Mouse (Mus musculus): ENCODE measurements around the gene Ndufa12.

The Ndufa12 gene

DNA sequence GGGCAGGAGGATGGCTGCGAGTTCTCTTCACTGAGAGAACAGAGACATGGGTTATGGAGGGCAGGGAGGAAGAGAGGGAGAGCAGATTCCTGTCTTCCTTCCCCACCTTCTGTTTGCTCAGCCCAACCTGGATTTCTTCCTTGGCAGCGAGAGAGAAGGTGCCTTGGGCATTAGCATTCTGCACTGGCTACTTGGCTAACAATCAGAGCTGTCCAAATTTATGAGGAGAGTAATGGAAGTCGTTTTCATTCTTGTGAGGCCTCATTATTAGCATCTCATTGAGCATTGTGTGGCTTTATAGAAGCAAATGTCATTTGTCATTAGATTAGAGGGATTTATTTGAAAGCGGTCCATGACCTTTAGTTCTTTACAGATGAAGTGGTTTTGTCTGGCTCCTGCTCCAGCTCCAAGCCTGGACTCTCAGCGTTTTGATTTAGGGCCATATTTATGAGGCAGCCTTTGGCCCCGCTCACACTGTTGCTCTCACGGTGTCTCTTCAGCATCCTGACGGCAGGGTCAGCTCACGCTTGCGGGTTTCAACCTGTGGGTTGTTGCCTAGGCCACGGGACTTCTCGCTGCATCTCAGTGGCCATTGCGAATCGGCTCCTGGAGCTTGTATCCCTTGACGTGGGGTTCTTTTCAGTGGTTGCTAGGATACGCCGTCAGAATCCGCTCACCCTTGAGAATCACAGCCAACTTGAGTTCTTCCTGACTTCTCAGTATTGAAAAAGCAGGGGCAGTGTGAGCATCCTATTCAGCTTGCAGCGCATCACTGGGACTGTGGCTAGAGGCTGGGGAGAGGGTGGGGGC is 31.9 kb downstream of the Ndufa12 start:
- no peak for DNase-seq (ENCODE audit: low spot score)

DNA sequence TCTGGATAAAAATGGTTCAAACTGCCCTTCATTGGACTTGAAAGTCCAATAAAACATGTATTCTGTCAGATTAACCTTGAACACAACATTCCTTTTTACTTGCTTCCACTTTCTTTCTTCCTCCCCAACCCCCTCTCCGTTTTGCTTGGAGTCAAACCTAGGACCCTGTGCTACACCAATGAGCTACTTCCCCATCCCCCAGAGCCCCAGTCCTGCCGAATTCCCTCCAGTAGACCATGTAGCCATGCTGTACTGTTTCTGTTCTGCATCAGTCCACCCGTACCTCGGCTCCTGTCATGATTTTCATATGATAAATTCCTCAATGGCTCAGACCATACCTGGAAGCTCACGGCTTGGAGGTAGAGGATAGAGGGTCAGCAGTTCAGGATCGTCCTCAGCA is 32.5 kb downstream of the Ndufa12 start:
- DNase-seq (ENCODE audit: low spot score) = no peak

DNA sequence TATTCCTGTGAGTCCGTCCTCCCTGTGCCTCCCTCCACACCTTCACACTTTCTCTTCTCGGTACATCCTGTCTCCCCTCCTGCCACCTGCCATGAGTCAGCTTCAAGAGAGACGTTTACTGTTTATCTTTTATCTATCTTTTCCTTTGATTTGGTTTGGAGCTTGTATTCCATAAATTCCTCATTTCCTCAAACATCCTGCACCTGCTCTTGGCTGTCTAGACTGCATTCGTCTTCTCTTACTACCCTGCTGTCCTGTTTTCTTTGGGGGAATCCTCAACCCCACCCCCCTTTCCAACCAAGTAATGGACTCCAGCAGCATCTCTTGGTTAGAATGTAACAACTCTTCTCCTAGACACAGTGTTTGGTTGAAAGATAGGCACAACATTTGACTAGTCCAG is 36.7 kb downstream of the Ndufa12 start:
- DNase-seq (ENCODE audit: low spot score) = no peak

DNA sequence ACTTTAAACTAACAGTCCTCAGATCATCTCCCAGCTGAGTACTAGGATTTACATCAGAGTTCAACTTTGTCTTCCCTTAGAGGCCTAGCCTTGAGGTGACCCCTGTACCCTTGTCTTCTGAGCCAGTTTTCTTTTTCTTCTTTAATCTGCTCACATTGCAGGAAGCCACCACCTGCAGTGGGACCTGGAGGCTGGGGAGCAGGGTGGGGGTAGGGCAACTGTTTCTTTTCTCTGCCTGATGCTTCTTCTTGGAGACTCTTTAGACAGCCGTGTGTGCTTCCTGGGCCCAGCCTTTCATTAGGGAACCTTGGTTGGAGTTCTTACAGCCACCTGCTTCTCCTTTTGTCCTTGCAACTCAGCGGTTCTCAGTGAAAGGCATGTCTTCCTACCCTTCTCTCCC is 42.8 kb downstream of the Ndufa12 start:
- no peak for DNase-seq (ENCODE audit: low spot score)

DNA sequence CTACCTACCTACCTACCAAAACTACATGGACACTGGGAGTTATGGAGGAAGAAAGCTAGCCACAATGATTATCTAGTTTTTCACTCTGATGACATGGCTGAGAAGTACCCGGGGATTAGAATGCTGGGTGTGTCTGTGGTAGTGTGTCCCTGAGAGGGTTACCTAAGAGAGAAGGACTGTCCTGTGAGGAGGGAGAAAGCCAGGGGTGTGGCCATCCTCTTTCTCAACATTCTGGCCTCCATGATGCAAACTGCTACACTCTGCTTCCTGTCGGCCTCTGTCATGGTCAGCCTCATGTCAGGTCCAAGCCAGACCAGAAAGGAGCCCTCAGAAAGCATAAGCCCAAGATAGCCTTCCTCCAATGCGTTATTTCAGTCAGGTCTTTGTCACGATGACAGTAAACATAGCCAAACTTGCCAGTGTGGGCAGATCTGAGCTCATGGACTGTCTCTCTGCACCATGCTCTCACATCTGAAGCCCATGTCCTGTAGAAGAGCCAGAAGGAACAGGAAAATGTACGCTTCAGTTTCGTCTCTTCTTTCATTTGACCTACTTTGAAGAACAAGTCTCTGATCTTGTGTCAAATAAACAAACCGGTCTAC is 49.3 kb downstream of the Ndufa12 start:
- no peak for DNase-seq (ENCODE audit: low spot score)

DNA sequence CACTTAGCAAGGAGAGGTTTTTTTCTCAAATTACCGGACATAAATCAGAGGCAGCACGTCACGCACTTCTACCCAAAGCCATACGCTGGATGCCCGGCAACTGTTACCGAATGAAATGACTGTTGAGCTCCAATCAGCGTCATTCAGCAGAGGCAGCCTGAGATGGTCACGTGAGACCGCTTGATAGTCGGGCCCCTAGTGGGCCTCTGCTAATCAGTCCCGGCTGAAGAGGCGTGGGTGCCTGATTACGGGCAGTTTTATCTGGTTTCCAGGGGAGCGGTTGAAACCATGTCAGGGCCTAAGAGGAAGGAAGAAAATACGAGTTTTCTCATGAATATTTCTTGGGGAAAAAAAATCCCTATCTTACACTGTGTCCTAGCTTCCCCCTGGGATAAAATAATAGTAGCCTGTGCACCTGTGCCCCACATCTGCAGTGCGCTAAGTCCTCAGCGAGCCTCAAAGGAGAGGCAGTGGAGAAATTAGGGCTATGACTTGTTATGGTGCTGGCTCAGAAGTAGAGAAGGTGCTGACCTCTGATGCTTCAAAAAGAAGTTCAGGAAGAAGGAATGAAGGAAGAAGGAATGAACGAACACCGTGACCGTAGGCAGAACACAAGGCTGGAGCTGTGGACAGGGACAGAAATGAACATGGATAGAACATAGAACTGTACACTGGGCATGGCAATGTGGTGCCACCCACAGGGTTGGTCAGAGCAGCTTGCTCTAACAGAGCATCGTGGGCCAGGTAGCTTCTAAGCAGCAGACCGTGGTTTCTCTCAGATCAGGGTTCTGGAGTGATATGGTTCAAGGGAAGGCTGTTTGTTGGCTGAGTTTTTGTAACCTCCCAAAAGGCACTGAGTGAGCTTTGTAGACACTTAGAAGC is 51.3 kb downstream of the Ndufa12 start:
- no peak for DNase-seq (ENCODE audit: low spot score)

DNA sequence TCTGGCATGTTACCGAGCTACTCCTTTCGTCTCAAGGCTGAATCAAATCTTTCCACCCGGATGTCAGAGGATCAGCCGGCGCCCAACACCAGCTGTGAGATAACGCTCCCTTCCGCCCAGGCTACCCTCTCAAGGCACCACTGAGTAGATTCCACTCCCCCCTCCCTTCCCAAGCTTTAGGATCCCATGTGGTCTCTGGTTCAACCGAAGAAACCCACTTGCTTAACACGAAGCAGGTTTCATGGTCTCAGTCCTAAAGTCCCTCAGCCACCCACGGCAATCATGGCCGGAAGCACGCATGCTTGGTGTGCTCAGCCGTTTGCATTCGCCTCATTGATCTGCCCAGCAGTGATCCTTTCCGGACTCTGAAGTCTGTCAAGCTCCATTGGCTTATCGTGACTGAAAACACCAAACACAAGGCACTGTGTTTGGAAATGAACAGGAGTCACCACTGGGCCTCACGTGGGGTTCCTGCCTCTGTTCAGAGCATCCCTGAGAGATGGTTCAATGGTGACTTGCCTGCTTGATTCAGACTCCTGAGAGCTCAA is 54.8 kb downstream of the Ndufa12 start:
- no peak for DNase-seq (ENCODE audit: low spot score)

DNA sequence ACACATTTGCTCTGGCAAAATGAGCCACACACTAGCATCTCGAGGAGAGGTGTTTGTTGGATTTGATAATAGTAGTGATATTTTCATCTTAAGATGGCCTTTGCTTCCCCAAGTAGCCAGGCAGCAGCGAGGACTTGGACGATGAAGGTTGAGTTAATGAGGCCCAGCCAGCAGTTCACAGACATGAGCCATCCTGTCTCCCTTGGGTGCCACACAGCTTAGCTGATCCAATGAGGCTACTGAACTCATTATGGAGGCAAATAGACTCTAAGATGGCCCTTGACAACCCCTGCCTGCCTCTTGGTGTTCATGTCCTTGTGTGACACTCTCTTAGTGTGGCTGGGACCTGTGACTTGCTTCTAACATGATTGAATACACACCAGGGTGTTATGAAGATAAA is 56.2 kb downstream of the Ndufa12 start:
- no peak for DNase-seq (ENCODE audit: low spot score)

DNA sequence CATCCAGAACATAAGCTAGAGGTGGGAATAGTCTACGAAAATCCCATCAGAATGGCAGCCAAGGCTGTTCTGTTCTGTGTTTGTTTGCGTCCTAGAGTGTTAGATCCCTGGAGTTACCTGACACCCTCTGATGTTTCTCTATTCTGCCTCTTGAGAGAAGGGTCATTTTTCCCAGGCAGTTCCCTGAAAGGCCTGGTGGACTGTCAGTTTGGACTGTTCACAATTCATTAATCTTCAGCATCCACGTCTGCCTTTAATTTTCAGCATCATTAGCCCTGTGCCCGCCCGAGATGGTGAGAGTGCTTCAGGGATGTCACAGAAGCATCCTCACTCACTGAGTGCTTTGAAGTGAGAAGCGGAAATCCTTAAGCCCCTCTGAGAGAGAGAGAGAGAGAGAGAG is 57.2 kb downstream of the Ndufa12 start:
- no peak for DNase-seq (ENCODE audit: low spot score)

DNA sequence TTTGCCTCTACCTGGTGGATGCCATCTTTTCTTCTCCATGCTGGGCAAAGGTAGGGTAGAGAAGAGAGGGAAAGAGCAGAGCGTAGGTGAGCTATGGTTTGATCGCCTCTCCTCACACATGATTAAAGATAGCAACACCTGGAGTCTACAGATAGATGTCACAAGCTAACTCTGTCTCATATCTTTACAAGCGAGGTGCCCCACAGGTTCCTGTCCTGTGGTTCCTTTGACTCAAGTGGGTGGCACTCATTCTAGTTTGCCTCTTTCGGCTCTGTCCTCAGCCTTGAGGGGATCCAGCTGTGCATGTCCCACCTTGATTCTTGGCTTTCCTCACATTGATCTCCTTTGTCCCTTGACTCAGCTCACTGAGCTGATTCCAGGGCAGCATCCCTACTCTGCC is 58.0 kb downstream of the Ndufa12 start:
- no peak for DNase-seq (ENCODE audit: low spot score)

DNA sequence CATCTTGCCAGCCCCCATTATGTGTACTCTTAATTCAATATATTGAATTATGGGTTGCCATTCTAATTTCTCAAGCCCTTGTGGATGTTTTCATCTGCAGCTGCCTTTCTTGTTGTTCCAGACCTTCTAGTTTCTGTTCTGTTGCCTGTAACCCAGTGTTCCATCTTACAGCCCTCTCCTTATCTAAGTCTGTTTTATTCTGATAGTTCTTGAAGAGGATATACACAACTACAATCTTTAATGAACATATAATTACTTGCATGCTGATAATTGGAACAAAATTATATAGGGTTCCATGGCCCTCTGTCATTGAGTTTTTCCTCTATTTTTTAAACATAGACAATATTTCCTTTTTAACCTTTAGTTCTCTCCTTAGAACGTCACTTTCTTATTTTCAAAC is 62.0 kb downstream of the Ndufa12 start:
- DNase-seq (ENCODE audit: low spot score) = no peak

DNA sequence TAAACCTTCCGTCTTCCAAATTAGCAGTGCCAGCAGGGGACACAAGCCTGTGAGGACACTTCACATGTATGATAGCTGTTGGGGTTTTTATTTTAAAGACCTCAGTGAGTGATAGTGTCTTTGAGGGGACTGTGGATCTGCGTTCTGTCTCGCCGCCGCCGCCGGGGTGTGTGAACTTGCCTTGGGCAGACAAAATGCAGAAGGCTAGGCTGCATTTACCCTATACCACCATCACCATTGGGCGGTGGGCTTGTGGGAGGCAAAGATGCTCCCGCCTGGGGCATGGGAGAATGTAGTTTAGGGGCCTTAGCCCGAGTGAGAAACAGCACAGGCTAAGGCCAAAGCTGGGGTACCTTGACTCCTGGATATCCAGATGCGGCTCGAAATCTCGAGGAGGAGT is 64.1 kb downstream of the Ndufa12 start:
- no peak for DNase-seq (ENCODE audit: low spot score)

DNA sequence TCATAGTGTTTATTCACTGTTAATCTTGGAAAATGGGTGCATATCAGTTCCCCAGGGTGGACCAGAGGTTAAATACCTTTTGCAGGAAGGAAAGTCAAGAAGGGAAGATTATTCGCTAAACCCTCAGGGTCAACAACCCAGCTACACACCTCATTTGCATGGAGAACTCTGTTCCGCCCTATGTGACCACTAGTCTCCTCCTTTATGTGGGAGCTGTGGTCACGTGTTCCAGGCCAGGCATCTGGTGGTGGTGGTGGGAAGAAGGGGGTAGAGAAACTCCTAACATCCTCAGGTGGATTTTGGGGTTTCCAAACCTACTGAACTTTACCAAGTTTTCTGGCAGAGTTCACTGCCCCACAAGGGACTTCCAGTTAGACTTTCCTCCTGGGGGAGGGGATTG is 64.7 kb downstream of the Ndufa12 start:
- DNase-seq (ENCODE audit: low spot score) = no peak

DNA sequence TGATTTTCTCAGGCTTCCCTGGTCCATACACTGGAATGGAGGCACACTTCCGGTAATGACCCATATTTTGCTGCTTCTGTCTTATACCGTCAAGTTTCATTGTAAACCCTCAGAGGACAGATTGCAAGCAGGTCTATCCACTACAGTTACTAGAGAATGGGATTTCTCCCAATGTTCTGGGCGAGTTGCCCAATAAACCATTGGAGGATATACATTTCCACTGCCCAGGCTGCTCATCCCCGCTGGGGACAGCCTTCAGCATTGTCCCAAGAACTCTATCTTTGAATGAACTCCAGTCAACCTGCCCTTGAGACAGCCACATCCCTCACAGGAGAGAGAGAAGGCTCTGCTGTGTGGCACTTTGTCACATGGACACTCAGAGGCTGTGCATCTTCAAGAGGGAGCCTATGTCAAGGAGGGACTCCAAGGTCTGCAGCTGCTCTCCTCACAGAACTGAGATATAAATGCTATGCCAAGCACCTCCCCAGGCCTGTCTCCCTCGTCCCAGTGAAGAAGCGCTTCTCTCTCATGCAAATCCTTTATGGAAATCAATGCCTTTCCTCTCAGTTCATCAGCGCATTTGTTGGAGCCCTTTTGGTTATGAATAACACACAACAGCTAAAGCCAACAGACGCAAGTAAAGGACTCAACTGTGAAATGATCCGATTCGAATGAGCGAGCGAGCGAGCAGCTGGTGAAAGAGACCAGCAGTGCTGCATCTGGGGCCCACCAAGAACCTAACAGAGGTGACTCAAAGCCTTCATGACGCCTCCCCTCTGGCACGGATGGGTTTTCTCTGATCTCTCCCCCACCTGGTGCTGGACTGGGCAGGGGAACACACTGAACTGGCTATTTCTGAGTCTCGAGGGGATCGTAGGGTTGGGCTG is 67.4 kb downstream of the Ndufa12 start:
- DNase-seq (ENCODE audit: low spot score) = no peak

Measured in spleen, adult 12 weeks (tissue).